Mouse (Mus musculus) macrophage (primary cell): ENCODE data around the gene Olfr543. TPM values are rescaled to one million over a fixed set of nuclear protein-coding genes. Genes with fewer than 3 reads are reported as not detected.
"Not testable (repeated sequence)": the region's sequence is repeated elsewhere in the genome, so short reads cannot be mapped to it uniquely, and the experiment has no call there.

Experiments
- H3K27ac ChIP-seq: fragments of 350-480 bp; formaldehyde crosslinking; 2 replicates; pipeline ENCODE4 v1.9.0; 2021
- H3K36me3 ChIP-seq: fragments of 350-480 bp; formaldehyde crosslinking; 2 replicates; pipeline ENCODE4 v1.9.0; 2021; ENCODE audit errors: inconsistent target
- H3K4me3 ChIP-seq: fragments of 350-480 bp; formaldehyde crosslinking; 2 replicates; pipeline ENCODE4 v1.9.0; 2021; ENCODE audit errors: inconsistent target
- H3K79me2 ChIP-seq: fragments of 350-480 bp; formaldehyde crosslinking; 2 replicates; pipeline ENCODE4 v1.9.0; 2021; ENCODE audit errors: inconsistent target
- WGBS: methylation state at CpG from one replicate; pipeline ENCODE4 v1.1.7; 2026; ENCODE audit warnings: inconsistent platforms; ENCODE audit not compliant: missing documents; 5-methylcytosine and 5-hydroxymethylcytosine counted together
- polyA plus RNA-seq: library from polyadenylated mRNA; stranded (reverse); fragments of 250-400 nt; gene quantifications from 3 replicates; pipeline ENCODE4 v1.2.4, GENCODE M21; 2018; ENCODE audit warnings: inconsistent platforms

Gene Olfr543
- polyA plus RNA-seq, 1 experiment from 2014 or later, result not detected

DNA sequence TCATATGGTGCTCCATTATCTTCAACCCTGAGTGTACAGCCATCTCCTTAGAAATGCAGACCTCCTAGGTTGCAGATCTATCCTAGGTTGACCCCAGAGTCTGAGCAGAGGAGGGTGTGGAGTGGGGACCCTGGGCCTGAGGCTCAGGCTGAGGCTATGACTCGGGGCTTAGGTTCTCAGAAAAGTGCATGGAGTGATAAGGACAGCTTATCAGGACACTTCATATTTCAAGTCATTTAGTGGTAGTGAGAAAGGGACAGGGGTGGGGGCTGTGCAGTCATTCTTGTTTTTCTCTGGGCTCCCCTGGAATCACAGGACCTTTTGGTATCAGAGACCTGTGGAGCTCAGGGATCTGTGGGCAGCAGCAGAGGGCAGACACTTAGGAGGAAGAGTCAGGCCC, 4.6 kb upstream of the Olfr543 start:
- Histone ChIP-seq H3K79me2 (no peaks in the 10 kb centered on the region), H3K36me3 (no peaks in the 10 kb centered on the region), H3K4me3 (no peak overlapping the region), H3K27ac (no peak overlapping the region)
- WGBS, result 76% methylated on average over 1 of the region's 1 CpGs

DNA sequence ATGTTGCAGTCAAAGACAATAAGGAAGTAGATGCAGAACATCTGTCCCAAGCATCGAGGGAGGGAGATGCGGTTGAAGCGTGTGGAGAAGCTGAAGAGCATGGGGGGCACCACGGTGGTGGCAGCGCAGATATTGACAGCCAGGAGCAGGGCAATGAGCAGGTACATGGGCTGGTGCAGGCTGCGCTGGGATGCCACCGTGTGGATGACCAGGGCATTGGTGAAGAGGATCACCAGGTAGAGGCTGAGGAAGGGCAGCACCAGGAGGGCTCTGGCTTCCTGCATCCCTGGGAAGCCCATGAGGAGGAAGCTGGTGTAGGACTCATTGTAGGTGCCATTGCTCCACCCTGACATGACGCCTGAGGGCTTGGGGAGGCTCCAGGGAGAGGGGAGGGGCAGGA, 3.3 kb upstream of the Olfr543 start:
- not testable (repeated sequence) for H3K27ac ChIP-seq, H3K36me3 ChIP-seq, H3K4me3 ChIP-seq, H3K79me2 ChIP-seq
- WGBS, result 65% methylated on average over 4 of the region's 8 CpGs

DNA sequence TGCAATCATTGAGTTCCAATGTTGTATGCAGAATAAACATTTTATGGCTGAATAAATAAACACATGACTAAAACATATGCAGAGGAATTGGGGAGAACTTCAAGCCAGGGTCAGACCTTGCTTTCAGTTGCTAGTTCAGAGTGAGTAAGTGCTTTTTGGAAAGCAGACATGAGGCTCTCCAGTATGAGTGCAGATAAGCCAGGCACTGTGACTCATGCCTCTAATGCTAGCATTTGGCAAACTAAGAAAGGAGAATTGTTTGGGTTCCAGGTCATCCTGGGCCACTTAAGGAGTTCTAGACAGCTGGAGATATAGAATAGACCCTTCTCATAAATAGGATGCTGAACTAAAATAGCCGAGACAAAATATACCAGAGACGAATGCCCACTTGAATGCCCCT, 2.2 kb upstream of the Olfr543 start:
- no peaks in the 10 kb centered on the region for H3K79me2 ChIP-seq
- 53% methylated on average over 2 of the region's 2 CpGs for WGBS
- no peak overlapping the region for H3K27ac ChIP-seq
- no peak overlapping the region for H3K4me3 ChIP-seq
- no peaks in the 10 kb centered on the region for H3K36me3 ChIP-seq

DNA sequence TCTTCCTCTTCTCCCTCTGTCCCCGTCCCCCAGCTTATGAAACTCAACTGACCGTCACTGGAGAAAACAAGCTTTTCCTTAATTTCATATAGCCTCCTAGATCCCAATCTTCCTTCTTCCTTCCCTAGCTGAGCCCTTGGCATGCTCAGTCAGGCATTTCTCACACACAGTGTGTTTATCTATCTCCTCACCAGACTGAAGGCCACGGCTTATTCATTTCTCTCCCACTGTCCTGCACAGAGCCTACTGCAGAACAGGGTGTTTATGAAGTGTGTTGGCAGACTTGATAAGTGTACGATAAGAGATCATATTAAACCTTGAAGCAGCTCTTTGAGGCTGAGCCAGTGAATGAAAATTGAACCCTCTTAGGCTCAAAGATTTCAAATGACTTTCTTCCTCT, 658 bp downstream of the Olfr543 start:
- WGBS, result 84% methylated on average over 4 of the region's 4 CpGs
- no peak overlapping the region for H3K4me3 ChIP-seq
- H3K27ac ChIP-seq, result no peak overlapping the region
- no peaks in the 10 kb centered on the region for H3K36me3 ChIP-seq
- H3K79me2 ChIP-seq, result no peaks in the 10 kb centered on the region

DNA sequence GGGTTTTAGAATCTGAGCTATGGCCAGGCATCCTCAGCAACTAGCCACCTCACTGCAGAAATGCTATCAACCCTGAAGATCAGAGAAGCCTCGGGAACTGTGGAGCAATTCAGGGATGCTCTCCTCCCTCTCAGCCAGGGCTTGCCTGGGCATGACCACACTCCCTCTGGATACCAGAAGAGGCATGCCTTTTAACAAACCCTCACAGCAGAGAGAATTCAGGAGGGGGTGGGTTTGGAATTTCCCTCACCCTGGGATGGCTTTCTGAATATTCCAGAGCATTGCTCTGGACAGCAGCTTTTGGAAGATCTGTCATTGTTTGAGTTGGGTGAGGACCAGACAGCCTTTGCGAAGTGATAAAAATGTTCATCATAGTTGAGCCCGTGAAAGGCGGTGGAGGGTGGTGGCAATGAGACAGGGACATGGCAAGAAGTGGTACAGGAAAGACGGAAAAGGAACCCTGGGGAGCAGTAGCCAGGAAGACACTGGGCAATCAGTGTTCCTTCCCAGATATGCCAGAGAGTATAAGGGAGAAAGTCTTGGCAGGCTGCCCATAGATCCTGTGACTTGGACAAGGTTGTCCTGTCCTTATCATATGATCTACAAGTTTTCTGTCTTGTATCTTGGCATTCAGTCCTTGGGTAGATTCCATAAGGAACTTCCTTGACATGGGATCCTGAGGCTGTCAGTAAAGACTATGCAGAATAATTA, 2.0 kb downstream of the Olfr543 start:
- Histone ChIP-seq H3K36me3 (no peaks in the 10 kb centered on the region), H3K79me2 (no peaks in the 10 kb centered on the region), H3K27ac (no peak overlapping the region), H3K4me3 (no peak overlapping the region)
- WGBS, result 84% methylated on average over 5 of the region's 5 CpGs

DNA sequence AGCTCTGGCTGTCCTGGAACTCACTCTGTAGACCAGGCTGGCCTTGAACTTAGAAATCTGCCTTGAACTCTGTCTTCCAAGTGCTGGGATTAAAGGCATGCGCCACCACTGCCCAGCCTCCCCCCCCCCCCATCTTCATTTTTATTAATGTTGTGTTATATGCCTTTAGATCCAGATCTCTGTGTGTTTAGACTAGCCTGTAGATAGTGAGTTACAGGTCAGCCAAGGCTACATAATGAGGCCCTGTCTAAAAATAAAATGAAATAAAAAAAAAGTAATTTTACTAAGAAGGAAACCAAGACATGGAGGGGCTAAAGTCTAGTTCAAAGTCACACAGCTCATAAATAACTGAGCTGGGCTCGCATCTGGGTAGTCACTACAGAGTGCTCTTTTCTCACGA, 2.6 kb downstream of the Olfr543 start:
- WGBS, result 87% methylated on average over 3 of the region's 3 CpGs
- H3K27ac ChIP-seq, result no peak overlapping the region
- no peak overlapping the region for H3K4me3 ChIP-seq
- no peaks in the 10 kb centered on the region for H3K79me2 ChIP-seq
- no peaks in the 10 kb centered on the region for H3K36me3 ChIP-seq

DNA sequence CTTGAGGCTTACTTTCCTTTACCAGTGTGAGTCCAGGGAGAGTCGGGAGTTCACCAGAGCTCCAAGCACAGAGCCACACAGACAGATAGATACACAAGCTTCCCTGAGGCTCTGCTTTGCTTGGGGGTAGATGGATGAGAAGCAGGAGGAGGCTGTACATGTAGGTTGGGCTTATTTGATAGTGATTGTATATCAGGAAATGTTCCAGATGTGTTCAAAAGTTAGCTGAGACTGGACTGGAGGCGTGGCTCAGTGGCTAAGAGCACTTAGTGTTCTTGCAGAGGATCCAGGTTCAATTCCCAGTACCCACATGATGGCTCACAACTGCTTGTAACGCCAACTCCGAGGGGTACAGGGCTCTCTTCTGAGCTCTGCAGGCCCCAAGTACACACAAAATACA, 3.1 kb downstream of the Olfr543 start:
- Histone ChIP-seq H3K36me3 (no peaks in the 10 kb centered on the region), H3K79me2 (no peaks in the 10 kb centered on the region), H3K27ac (no peak overlapping the region), H3K4me3 (no peak overlapping the region)
- WGBS, result 95% methylated on average over 4 of the region's 4 CpGs

DNA sequence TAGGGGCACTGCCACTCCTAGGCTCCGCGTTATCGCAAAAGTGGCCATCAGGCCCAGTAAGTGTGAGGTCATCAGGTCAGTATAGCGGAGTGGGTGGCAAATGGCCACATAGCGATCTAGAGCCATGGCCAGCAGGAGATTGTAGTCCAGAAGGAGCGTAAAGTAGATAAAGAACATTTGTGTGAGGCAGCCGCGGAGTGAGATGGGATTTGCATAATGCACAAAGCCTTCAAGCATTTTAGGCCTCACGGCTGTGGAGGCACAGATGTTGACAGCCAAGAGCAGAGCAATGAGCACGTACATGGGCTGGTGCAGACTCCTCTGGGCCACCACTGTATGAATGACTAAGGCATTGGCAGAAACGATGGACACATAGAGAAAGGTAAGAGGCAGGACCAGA, 4.1 kb downstream of the Olfr543 start:
- Histone ChIP-seq H3K79me2 (no peaks in the 10 kb centered on the region), H3K4me3 (no peak overlapping the region), H3K27ac (no peak overlapping the region), H3K36me3 (no peaks in the 10 kb centered on the region)
- WGBS, result 98% methylated on average over 11 of the region's 11 CpGs

DNA sequence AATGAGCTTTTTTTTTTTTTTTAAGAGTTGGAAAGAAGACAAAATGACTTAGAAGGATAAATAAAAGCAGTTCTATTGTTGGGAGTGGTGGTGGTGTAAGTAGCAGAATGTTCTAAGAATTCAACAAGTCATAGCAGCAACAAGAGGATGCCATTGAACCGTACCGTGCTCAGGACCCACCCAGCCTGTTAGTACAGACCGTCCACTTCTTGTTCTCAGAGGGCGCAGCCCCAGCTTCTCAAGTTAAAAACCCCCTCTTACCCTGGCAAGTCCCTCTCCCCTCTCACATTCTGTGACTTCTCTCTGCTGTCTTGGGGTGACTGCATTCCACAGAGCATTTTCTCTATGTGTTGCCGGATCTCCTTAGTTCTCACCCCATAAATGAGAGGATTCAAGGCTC, 4.9 kb downstream of the Olfr543 start:
- Histone ChIP-seq H3K27ac (no peak overlapping the region), H3K4me3 (no peak overlapping the region), H3K79me2 (no peaks in the 10 kb centered on the region), H3K36me3 (no peaks in the 10 kb centered on the region)
- WGBS, result 98% methylated on average over 5 of the region's 5 CpGs

DNA sequence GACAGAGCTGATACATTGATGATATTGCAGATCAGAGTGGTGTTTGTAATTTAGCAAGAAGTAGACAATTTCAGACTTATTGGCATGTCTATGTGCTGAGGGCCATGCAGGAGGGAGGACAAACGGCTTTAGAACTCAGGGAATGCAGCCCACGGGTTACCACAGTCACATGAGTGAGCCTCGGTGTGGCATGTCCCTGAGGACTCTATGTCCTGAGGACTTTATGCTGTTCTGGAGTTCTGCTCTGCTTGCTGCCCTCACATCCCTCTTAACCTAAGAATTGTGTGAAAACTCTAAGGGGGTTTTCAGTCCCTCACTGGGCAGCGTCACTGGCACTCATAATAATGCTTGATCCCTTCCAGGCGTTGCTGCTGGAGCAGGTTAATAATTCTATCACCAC, 8.8 kb downstream of the Olfr543 start:
- 84% methylated on average over 5 of the region's 5 CpGs for WGBS
- no peak overlapping the region for H3K27ac ChIP-seq
- H3K4me3 ChIP-seq, result no peak overlapping the region
- H3K36me3 ChIP-seq, result peaks cover 17% of the 10 kb centered on the region
- no peaks in the 10 kb centered on the region for H3K79me2 ChIP-seq

DNA sequence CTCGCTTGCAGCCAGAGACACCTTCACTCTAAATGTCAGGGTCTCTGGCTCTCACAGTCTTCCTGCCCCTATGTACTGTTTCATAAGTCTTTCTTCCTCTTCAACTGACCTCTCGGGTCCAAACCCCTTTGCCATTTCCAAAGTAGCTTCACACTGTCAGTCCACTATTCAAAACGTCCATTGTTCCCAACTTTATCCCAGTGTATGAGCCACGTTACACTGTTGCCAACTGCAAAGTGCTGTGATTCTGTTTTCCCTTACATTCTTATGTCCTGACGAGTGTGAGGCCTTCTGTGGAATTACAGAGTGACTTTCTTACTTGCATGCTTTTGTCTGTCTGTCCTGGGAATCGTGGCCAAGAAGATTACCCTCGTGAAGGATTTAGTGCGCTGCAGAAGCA, 13.9 kb downstream of the Olfr543 start:
- Histone ChIP-seq H3K36me3 (peaks cover 54% of the 10 kb centered on the region), H3K27ac (no peak overlapping the region), H3K79me2 (no peaks in the 10 kb centered on the region), H3K4me3 (no peak overlapping the region)
- 88% methylated on average over 8 of the region's 8 CpGs for WGBS

DNA sequence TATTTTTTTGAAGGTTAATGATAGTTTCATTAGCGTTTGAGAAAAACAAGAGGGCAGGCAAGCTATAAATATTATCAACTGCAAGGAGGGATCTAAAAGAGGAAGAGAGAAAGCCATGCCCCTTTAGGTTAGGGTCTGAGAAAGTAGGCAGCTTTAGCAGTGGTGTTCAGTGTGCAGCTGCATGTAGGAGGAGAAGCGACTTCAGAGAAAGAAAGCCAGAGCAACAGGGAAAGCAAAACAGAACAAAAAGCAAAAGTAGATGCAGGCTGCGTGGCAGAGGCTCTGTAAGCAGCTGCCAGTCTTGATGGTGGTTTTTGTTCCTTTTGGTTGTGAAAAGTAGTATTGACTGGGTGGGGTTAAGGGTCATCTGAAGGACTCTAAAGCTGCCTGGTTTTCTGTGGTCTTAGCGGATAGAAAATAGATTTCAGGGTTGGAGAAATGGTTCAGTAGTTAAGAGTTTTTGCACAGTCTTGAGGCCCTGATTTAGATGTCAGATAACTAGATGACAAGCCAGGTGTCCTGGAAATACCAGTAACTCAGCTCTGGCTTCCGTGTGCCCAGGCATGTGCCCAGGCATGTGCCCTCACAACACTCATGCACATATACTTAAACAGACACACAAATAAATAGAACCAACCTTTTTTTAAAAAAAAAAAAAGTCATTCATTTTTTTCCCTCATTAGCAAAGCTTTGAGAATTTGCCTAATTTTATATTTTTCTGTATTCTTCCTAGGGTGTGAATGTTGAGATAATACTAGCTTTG, 22.7 kb downstream of the Olfr543 start:
- WGBS, result 78% methylated on average over 5 of the region's 5 CpGs
- Histone ChIP-seq H3K4me3 (no peak overlapping the region), H3K79me2 (no peaks in the 10 kb centered on the region), H3K27ac (no peak overlapping the region), H3K36me3 (peaks cover 43% of the 10 kb centered on the region)

DNA sequence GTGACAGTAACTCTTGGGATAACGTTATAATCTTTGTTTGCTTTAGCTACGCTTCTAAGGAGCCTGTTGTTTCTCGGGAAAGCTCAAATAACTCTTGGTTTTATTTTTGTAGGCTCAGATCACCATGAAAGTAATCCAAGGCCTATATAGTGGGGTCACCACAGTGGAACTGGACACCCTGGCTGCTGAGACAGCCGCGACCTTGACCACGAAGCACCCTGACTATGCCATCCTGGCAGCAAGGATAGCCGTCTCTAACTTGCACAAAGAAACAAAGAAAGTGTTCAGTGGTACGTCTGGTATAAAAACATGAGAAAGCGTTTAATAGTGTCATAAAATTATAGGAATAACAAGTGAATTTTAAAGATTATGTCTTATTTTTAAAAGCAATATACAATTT, 35.0 kb downstream of the Olfr543 start:
- Histone ChIP-seq H3K27ac (no peak overlapping the region), H3K79me2 (peaks cover 38% of the 10 kb centered on the region), H3K36me3 (peaks cover 28% of the 10 kb centered on the region), H3K4me3 (no peak overlapping the region)
- WGBS, result 96% methylated on average over 9 of the region's 9 CpGs

DNA sequence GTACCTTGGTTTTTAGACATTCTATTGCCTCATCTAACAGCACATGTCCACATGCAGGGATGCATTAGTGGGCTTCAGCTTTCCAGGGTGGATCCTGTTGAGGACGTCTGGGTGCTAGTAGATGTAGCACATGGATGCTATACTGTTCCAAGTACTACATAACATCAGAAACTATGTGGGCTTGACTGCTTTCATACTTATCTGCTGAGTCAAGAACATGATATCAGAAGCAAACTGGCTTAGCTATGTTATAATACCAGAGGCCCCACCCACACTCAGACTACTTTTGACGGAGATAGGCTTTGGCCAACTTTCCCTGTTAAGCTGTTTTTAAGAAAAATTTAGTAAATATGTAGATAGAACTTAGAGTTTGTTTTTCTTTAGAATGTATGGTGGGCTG, 37.2 kb downstream of the Olfr543 start:
- Histone ChIP-seq H3K27ac (no peak overlapping the region), H3K4me3 (no peak overlapping the region), H3K36me3 (peaks cover 17% of the 10 kb centered on the region), H3K79me2 (peaks cover 38% of the 10 kb centered on the region)
- WGBS, result 97% methylated on average over 2 of the region's 2 CpGs

DNA sequence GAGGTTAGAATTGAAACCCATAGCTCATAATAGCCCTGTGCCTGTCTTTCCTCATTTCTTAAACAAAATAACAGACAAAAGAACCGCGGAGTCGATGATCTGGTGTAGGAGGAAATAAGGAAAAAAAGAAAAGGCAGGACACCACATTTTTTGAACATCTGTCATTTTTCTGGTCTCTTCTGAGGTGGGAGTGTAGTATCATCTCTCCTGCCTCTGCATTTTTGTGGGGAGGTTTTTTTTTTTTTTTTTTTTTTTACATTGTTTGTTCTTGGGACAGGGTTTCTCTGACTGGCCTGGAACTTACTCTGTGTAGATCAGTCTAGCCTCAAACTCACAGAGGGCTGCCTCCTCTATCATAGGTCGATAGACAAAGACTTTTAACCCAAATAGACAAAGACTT, 39.0 kb downstream of the Olfr543 start:
- H3K27ac ChIP-seq, result peak overlapping the region; percentile 76
- peaks cover 38% of the 10 kb centered on the region for H3K79me2 ChIP-seq
- H3K4me3 ChIP-seq, result peak overlapping the region; percentile 79
- 0% methylated on average over 4 of the region's 4 CpGs for WGBS
- 0 out of 2 replicates have a peak, but pooled peaks cover 4% of the 10 kb centered on the region for H3K36me3 ChIP-seq
